Mouse (Mus musculus): ENCODE results near the gene Cops3. TPM values are rescaled to one million over a fixed set of nuclear protein-coding genes. Genes with fewer than 3 reads are reported as not detected.

Gene Cops3
- polyA plus RNA-seq, 1 experiment = 22.7 TPM

GRCm38 (mm10) chr11:59769307-59769706 lies 70.3 kb downstream of the Cops3 start:
- TF ChIP-seq CTCF (conservative IDR thresholded peaks at IDR 0.05; ENCODE audit: insufficient read depth, insufficient read length, low read depth, low read length) = no peak
- no peak for TF ChIP-seq POLR2A (IDR thresholded peaks at IDR 0.05; ENCODE audit: low read depth, low read length)
- peaks cover 8% of the 10 kb centered on the region for H3K36me3 ChIP-seq (ENCODE audit: control insufficient read depth, insufficient read depth, low read length)
- H3K4me1 ChIP-seq (ENCODE audit: control insufficient read depth, insufficient read depth, low read length) = no peaks in the 10 kb centered on the region
- H3K27ac ChIP-seq (ENCODE audit: insufficient read depth, low read depth, low read length) = no peak overlapping the region
- no peaks in the 10 kb centered on the region for H3K27me3 ChIP-seq (replicated peaks; ENCODE audit: control insufficient read depth, insufficient read depth, low read length)
- WGBS = 75% methylated on average over 2 of the region's 2 CpGs
- DNase-seq = no peak
- no peak overlapping the region for H3K4me3 ChIP-seq (ENCODE audit: insufficient read depth, low read depth, low read length)

Other genes with a start within 250 kb of the Cops3 start
- gene Olfr223, start 246.5 kb downstream of the Cops3 start, polyA plus RNA-seq (2012; rRNA removed) = not detected in 2 replicates
- gene Mprip, start 178.5 kb downstream of the Cops3 start, polyA plus RNA-seq (2012; rRNA removed) = 107 and 115 TPM in 2 replicates
- 2.6 and 3.8 TPM in 2 replicates for gene Pld6, start 52.2 kb downstream of the Cops3 start, polyA plus RNA-seq (2012; rRNA removed)
- 45.6 and 48.9 TPM in 2 replicates for gene Flcn, start 29.8 kb downstream of the Cops3 start, polyA plus RNA-seq (2012; rRNA removed)
- gene Nt5m, start 391 bp downstream of the Cops3 start, polyA plus RNA-seq (2012; rRNA removed) = 36.2 and 39.3 TPM in 2 replicates
- 20.4 and 25.7 TPM in 2 replicates for gene Med9, start 108.4 kb upstream of the Cops3 start, polyA plus RNA-seq (2012; rRNA removed)
- gene Rasd1, start 125.1 kb upstream of the Cops3 start, polyA plus RNA-seq (2012; rRNA removed) = 7.2 and 8.9 TPM in 2 replicates
- 7.1 and 8.7 TPM in 2 replicates for gene Pemt, start 206.7 kb upstream of the Cops3 start, polyA plus RNA-seq (2012; rRNA removed)

Data from kidney, adult 2 months (tissue).